Mouse (Mus musculus): ENCODE results near the gene Ldlrap1. TPM values are rescaled to one million over a fixed set of nuclear protein-coding genes. Genes with fewer than 3 reads are reported as not detected.

The Ldlrap1 gene
- polyA plus RNA-seq, 2 experiments from 2014 or later: 26.1 to 42.4 TPM

- no peak for ATAC-seq
These were observed 7.6 kb upstream of the Ldlrap1 start for GRCm38 (mm10) chr4:134775234-134775944.

GRCm38 (mm10) chr4:134774126-134774525 is 6.3 kb upstream of the Ldlrap1 start:
- ATAC-seq: no peak

DNA sequence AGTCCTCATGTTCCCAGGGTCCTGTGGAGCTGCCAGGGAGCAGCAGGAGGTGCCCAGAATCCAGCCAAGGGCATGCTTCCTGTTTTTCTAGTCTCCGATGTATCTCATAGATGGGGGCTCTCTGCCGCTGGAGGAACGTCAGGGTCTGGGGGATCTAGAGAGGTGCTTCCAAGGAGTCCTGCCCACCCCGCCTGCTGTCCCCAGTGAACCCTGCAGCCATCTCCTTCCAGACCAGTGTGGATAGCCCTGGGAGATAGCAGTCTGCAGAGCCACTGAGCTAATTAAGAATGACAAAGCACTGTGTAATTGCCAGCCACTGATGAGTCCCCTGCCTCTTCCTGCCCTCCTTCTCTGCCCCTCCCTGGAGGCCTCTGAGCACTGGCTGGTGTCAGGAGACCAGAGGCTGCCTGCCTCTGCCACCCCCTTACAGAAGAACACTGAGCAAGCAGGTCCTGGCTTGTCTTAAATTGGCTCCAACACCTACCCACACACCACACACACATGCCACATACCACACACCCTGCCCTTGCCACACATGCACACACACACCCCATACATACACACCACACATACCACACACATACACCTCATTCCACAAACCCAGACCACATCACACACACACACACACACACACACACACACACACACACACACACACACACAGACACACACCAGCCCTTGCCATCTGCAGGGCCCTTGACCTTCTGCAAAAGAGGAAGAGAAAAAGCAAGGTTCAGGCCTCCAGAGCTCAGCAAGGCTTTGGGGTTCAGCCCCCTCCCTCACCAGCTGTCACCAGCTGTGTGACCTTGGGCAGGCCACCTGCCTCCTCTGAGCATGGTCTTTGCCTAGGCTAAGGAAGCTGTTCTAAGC is 5.2 kb upstream of the Ldlrap1 start:
- peak; percentile 74 for ATAC-seq

GRCm38 (mm10) chr4:134769891-134770290 is 2.1 kb upstream of the Ldlrap1 start:
- ATAC-seq: no peak

DNA sequence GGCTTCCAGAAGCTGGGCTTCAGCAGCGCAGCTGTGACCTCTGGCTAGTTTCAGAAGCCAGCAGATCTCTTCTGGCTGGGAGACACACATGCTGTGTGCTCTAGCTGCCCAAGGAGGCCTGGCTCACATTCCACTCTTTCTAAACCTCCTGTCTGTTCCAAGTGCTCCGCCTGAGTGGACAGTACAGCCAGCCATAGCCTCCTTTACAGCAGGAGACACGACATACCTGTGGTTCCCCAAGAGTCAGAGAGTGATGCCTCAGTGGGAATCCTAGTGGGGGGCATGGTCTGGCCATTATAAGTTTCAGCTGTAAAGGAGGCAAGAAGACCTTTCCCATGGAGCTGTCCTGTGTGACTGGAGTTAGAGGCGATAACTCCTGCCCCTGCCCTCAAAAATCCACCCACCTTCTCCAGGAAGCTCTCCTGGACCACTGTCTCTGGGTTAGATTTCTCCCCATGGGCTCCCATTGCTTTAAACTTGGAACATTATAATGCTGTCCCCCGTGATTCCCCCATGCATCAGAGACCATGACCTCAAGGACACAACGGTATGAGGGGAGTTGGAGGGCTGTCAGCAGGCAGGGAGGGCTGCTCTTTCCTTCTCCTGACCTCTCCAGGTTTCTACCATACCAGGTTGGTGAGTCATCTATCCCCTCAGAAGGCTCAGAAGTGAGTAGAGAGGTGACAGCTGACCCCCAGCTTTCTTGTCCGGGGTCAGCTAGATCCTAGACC is 1.4 kb upstream of the Ldlrap1 start:
- no peak for ATAC-seq

DNA sequence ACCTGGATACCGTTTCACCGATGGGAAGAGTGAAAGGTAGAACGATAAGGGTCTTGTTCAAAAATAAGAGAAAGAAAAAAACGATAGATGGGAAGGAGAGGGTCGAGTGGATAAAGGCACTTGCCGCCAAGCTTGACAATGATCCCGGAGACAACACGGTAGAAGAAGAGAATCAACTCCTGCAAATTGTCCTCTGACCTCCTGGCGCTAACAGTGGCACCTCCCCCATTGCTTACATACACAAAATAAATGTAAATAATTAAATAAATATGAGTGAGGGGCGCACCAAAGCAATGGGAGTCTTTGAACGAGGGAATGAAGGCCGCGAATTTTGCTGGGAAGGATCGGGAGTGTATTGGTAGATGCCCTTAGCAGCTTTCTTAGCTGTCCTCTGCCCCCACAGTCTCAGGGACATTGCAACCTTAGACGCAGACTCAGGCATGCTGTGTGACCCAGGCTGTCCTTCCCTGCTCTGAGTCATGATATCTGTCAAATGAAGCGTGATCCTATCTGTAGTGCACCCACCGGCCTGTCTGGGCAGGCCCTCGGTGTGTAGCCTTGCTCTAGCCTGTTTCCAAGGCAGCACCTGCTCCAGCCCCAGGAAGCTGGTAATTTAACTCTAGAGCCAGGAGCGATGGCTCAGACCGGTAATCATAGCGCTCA is 533 bp upstream of the Ldlrap1 start:
- no peak for ATAC-seq

GRCm38 (mm10) chr4:134766904-134767425 is 859 bp downstream of the Ldlrap1 start:
- ATAC-seq: peak; percentile 38

GRCm38 (mm10) chr4:134766277-134766676 is 1.5 kb downstream of the Ldlrap1 start:
- ATAC-seq: no peak

- ATAC-seq: no peak
These were observed 3.5 kb downstream of the Ldlrap1 start for GRCm38 (mm10) chr4:134764333-134764732.

DNA sequence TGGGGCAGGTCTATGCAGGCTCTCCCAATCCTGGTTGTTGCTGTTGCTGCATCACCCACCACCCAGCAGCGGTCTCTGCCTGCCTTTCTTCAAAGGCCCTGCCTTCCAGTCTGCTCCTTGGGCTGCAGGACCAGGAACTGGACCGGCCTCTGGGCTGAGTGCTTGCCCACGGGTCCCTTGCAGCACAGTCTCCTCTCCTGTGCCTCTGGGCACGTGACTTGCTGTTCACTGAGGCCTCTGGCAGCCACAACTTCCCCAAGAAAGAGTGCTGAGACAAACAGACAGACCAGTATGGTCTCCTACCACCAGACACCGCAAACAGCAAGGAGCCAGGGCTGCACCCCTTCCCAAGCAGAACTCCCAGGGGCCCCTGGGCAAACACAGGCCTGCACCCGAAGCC is 5.5 kb downstream of the Ldlrap1 start:
- no peak for ATAC-seq

GRCm38 (mm10) chr4:134760793-134761201 is 7.0 kb downstream of the Ldlrap1 start:
- ATAC-seq: no peak

- no peak for ATAC-seq
These were observed 7.5 kb downstream of the Ldlrap1 start for GRCm38 (mm10) chr4:134760281-134760680.

DNA sequence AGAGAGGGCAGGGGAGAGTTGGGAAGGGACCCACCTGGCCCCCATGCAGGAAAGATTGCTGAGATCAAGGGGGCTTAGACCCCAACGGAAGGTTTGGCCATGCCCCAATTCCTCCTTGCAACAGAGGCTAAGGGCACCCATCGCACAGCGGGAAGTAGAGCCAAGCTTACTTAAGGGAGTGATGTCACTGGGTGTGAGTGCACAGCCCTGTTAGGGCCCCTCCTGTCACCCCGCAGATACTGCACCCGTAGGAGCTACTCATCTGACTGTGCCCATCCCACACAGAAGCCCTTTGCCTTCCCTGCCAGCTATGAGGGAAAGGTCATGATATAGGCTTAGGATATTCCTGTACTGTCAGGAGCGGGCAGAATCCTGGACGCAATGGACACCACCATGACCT is 8.3 kb downstream of the Ldlrap1 start:
- ATAC-seq: peak; percentile 26

DNA sequence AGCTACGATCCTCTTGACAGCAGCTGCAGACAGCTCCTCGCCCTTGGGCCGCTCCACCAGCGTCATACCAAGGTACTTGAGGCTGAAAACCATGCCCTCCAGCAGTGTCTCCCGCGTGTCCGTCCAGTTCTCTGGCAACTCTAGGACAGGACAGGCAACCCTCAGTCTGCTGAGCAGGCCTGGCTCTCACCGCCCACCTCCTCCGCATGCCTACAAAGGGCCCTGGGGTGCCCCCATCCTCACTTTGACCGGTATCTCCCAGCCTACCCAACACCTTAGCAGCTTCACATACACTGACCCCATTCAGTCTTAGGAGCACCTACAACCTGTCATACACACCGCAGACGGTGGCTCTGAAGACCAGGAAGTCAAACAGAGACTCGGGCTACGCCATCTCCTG is 8.9 kb downstream of the Ldlrap1 start:
- no peak for ATAC-seq

- ATAC-seq: no peak
These were observed 9.5 kb downstream of the Ldlrap1 start for GRCm38 (mm10) chr4:134758367-134758766.

DNA sequence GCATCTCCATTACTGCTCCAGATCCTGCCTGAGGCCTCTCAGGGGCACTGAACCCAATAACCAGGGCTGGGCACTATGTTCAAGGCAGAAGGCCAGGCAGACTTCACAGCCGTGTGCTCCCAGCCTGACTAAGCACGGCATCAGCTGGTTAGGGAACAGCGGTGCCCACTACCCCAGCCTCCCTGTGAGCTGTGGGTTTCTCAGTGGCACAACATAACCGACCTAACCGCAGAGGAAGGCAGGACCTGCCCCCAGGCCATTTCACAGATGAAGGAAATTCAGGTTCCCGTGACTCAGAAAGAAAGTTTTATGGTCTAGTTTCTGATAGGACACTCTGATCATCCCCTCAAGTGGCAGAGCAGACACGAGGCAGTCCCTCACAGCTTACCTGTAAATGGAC is 10.9 kb downstream of the Ldlrap1 start:
- ATAC-seq: no peak

DNA sequence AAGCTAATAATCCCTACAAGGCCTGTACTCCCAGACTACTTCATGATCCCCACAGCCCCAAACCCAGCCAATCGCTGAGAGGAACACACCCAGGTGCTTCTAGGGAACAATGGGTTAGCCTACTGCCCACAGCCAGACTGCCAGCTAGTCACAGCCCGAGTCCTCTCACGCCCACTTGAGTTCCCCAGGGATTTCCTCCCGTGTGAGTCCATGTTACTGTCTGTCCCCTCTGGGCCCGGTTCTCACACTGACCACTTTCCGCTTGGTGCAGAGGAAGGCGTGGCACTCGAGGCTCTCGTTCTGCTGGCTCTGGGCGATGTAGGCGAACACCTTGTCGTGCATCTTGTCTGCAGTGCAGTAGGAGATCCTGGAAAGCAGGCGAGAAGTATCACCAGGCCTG is 12.9 kb downstream of the Ldlrap1 start:
- ATAC-seq: no peak

DNA sequence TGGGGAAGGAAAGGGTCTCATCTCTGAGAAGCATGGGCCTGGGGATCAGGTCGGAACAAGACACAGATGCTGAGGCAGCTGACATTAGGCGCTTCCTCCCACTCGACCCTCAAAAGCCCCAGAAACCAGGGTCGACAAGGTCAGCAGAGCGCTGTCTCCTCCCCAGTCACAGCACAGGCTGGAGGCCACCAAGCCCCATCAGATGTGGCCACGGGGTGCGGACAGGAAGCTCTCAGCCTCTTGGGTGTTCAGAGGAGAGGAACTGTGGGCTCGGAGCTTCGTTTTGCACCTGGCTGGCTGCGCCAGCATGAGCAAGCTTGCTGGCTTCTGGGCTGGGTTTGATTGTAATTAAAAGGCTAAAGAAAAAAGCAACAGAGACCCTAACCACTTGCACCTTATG is 13.5 kb downstream of the Ldlrap1 start:
- no peak for ATAC-seq

GRCm38 (mm10) chr4:134753516-134754261 is 14.1 kb downstream of the Ldlrap1 start:
- no peak for ATAC-seq

DNA sequence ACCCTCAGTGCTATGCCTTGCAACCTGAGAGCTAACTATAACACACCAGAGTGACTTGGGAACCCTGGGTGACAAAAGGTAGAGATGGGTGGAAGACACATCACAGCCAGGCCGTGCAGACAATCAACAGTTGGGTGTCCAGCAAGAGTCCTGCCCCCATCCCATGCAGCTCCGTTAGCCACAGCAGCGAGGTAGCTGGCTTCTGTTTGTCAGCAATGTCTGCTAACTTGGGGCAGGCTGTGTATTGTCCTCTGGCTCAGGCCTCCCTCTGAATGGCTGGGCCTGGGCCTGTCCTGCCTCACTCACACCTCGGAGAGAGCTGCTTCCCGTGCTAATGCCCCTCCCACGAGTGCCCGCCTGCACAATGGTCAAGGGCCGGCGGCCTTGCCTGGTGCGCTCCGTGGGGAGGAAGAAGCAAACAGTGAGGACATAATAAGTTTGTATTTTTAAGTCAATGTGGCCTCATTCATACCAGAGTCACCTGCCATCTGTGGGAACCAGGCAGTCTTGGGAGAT is 14.9 kb downstream of the Ldlrap1 start:
- ATAC-seq: no peak

- ATAC-seq: peak; percentile 41
These were observed 16.0 kb downstream of the Ldlrap1 start for GRCm38 (mm10) chr4:134751682-134752380.

Data from CD4-positive, CD25-positive, alpha-beta regulatory T cell, adult 4 months (primary cell).